Mouse (Mus musculus): ENCODE measurements around the gene Spop.

- TF ChIP-seq GATA1 (IDR thresholded peaks at IDR 0.05; ENCODE audit: low read length) (no peak), TAL1 (IDR thresholded peaks at IDR 0.05; ENCODE audit: low read length) (no peak)
These were observed 7.1 kb downstream of the Spop start for GRCm38 (mm10) chr11:95420880-95421435.

Measured in erythroblast, embryonic 14.5 days (primary cell).